Mouse (Mus musculus) kidney, embryonic 14.5 days (tissue): ENCODE data around the gene Cd3eap. TPM values are rescaled to one million over a fixed set of nuclear protein-coding genes. Genes with fewer than 3 reads are reported as not detected.

ENCODE experiments used
- ATAC-seq: fragments of 200-750 bp; cut with Nextera tagmentation; 2 replicates; pipeline ENCODE4 v1.8.0; 2017; ENCODE audit warnings: moderate number of reproducible peaks, mild to moderate bottlenecking, moderate TSS enrichment, moderate library complexity; ENCODE audit not compliant: low FRiP score, low TSS enrichment
- H3K27ac ChIP-seq: fragments of 300-500 bp; sonication (generic); 2 replicates; pipeline ENCODE4 v1.5.1; 2014; ENCODE audit warnings: low read depth, mild to moderate bottlenecking, low read length, moderate library complexity, mixed read lengths
- H3K27me3 ChIP-seq: fragments of 300-500 bp; sonication (generic); 2 replicates; pipeline ENCODE4 v1.6.1; 2014; ENCODE audit warnings: mild to moderate bottlenecking, low read length; ENCODE audit not compliant: control insufficient read depth, insufficient read depth
- H3K36me3 ChIP-seq: fragments of 300-500 bp; sonication (generic); 2 replicates; pipeline ENCODE4 v1.6.1; 2014; ENCODE audit warnings: low read length, mixed read lengths; ENCODE audit not compliant: control insufficient read depth, insufficient read depth
- H3K4me1 ChIP-seq: fragments of 300-500 bp; sonication (generic); 2 replicates; pipeline ENCODE4 v1.6.1; 2014; ENCODE audit warnings: low read length, mixed read lengths; ENCODE audit not compliant: control insufficient read depth, insufficient read depth
- H3K4me2 ChIP-seq: fragments of 300-500 bp; sonication (generic); replicated peaks from 2 replicates; pipeline ENCODE4 v1.6.1; 2014; ENCODE audit warnings: low read depth, mild to moderate bottlenecking, low read length
- H3K4me3 ChIP-seq: fragments of 300-500 bp; sonication (generic); 2 replicates; pipeline ENCODE4 v1.5.1; 2014; ENCODE audit warnings: mild to moderate bottlenecking, low read length
- H3K9ac ChIP-seq: fragments of 300-500 bp; sonication (generic); 2 replicates; pipeline ENCODE4 v1.6.1; 2014; ENCODE audit warnings: low read depth, mild to moderate bottlenecking, low read length, moderate library complexity
- H3K9me3 ChIP-seq: fragments of 300-500 bp; sonication (generic); 2 replicates; pipeline ENCODE4 v1.6.1; 2016; ENCODE audit warnings: low read length; ENCODE audit not compliant: control insufficient read depth
- WGBS: fragments of 180-500 bp; shearing (Covaris S2); extraction: QIAGEN DNeasy Blood & Tissue Kit; methylation state at CpG from one replicate; pipeline ENCODE4 v1.1.7; 2014; 5-methylcytosine and 5-hydroxymethylcytosine counted together
- polyA plus RNA-seq: library from polyadenylated mRNA; unstranded; fragments of >200 nt; fragmentation: Nextera tagmentation; extraction: Ambion mirVana; gene quantifications from 2 replicates; pipeline ENCODE4 v1.2.1, GENCODE M21; 2014

Cd3eap gene
- polyA plus RNA-seq, 1 experiment from 2014 or later, result 26.8 TPM

- Histone ChIP-seq H3K9me3 (no peaks in the 10 kb centered on the region), H3K27me3 (peaks cover 8% of the 10 kb centered on the region), H3K27ac (no peak overlapping the region), H3K36me3 (no peaks in the 10 kb centered on the region), H3K4me2 (peak overlapping the region; percentile 57), H3K4me1 (peaks cover 3% of the 10 kb centered on the region), H3K9ac (peak overlapping the region; percentile 32; the same call in 1 of the 2 replicates), H3K4me3 (peak overlapping the region; percentile 32)
- peak; percentile 78 for ATAC-seq
- WGBS, result 11% methylated on average over 46 of the region's 46 CpGs
These were observed 10.6 kb upstream of the Cd3eap start for GRCm38 (mm10) chr7:19369823-19370425.

- Histone ChIP-seq H3K27me3 (peaks cover 8% of the 10 kb centered on the region), H3K4me1 (peaks cover 3% of the 10 kb centered on the region), H3K36me3 (no peaks in the 10 kb centered on the region), H3K27ac (no peak overlapping the region), H3K9ac (no peak overlapping the region), H3K4me3 (no peak overlapping the region), H3K4me2 (no peak overlapping the region), H3K9me3 (no peaks in the 10 kb centered on the region)
- ATAC-seq, result no peak
- 19% methylated on average over 16 of the region's 16 CpGs for WGBS
These were observed 9.1 kb upstream of the Cd3eap start for GRCm38 (mm10) chr7:19368380-19368779.

GRCm38 (mm10) chr7:19365376-19365775, 6.1 kb upstream of the Cd3eap start:
- Histone ChIP-seq H3K36me3 (no peaks in the 10 kb centered on the region), H3K27me3 (peaks cover 8% of the 10 kb centered on the region), H3K27ac (no peak overlapping the region), H3K4me3 (no peak overlapping the region), H3K4me2 (no peak overlapping the region), H3K9ac (no peak overlapping the region), H3K9me3 (no peaks in the 10 kb centered on the region), H3K4me1 (peaks cover 7% of the 10 kb centered on the region)
- ATAC-seq, result no peak
- 79% methylated on average over 4 of the region's 4 CpGs for WGBS

GRCm38 (mm10) chr7:19363881-19364280, 4.6 kb upstream of the Cd3eap start:
- Histone ChIP-seq H3K9ac (no peak overlapping the region), H3K4me2 (no peak overlapping the region), H3K9me3 (no peaks in the 10 kb centered on the region), H3K27ac (no peak overlapping the region), H3K36me3 (no peaks in the 10 kb centered on the region), H3K4me1 (0 out of 2 replicates have a peak, but pooled peaks cover 4% of the 10 kb centered on the region), H3K27me3 (peaks cover 3% of the 10 kb centered on the region; the same call in 1 of the 2 replicates), H3K4me3 (no peak overlapping the region)
- 4% methylated on average over 18 of the region's 18 CpGs for WGBS
- ATAC-seq, result peak; percentile 10; the same call in 1 of the 2 replicates

- Histone ChIP-seq H3K4me3 (no peak overlapping the region), H3K4me1 (0 out of 2 replicates have a peak, but pooled peaks cover 4% of the 10 kb centered on the region), H3K9ac (no peak overlapping the region), H3K9me3 (no peaks in the 10 kb centered on the region), H3K27ac (no peak overlapping the region), H3K4me2 (no peak overlapping the region), H3K27me3 (no peaks in the 10 kb centered on the region), H3K36me3 (peaks cover 3% of the 10 kb centered on the region; the same call in 1 of the 2 replicates)
- ATAC-seq, result no peak
- WGBS, result 59% methylated on average over 4 of the region's 4 CpGs
These were observed 3.0 kb upstream of the Cd3eap start for GRCm38 (mm10) chr7:19362276-19362675.

- no peak overlapping the region for H3K9ac ChIP-seq
- H3K36me3 ChIP-seq, result peaks cover 7% of the 10 kb centered on the region; the same call in 1 of the 2 replicates
- H3K27me3 ChIP-seq, result no peaks in the 10 kb centered on the region
- H3K27ac ChIP-seq, result no peak overlapping the region
- peak; percentile 0; the same call in 1 of the 2 replicates for ATAC-seq
- H3K4me3 ChIP-seq, result peak overlapping the region; percentile 82
- no peaks in the 10 kb centered on the region for H3K9me3 ChIP-seq
- peak overlapping the region; percentile 98 for H3K4me2 ChIP-seq
- 0 out of 2 replicates have a peak, but pooled peaks cover 4% of the 10 kb centered on the region for H3K4me1 ChIP-seq
- WGBS, result 13% methylated on average over 16 of the region's 16 CpGs
These were observed 2.4 kb upstream of the Cd3eap start for GRCm38 (mm10) chr7:19361720-19362119.

- Histone ChIP-seq H3K4me3 (peak overlapping the region; percentile 82), H3K27me3 (no peaks in the 10 kb centered on the region), H3K4me1 (0 out of 2 replicates have a peak, but pooled peaks cover 4% of the 10 kb centered on the region), H3K36me3 (peaks cover 13% of the 10 kb centered on the region), H3K27ac (no peak overlapping the region), H3K4me2 (peak overlapping the region; percentile 98), H3K9me3 (no peaks in the 10 kb centered on the region), H3K9ac (peak overlapping the region; percentile 69)
- under 1% methylated on average over 27 of the region's 27 CpGs for WGBS
- peak; percentile 71 for ATAC-seq
These were observed 1.7 kb upstream of the Cd3eap start for GRCm38 (mm10) chr7:19360944-19361343.

- H3K4me1 ChIP-seq, result 0 out of 2 replicates have a peak, but pooled peaks cover 4% of the 10 kb centered on the region
- peak overlapping the region; percentile 82 for H3K4me3 ChIP-seq
- peak overlapping the region; percentile 98 for H3K4me2 ChIP-seq
- peaks cover 21% of the 10 kb centered on the region for H3K36me3 ChIP-seq
- no peaks in the 10 kb centered on the region for H3K27me3 ChIP-seq
- no peaks in the 10 kb centered on the region for H3K9me3 ChIP-seq
- H3K27ac ChIP-seq, result peak overlapping the region; percentile 59
- ATAC-seq, result peak; percentile 76
- H3K9ac ChIP-seq, result peak overlapping the region; percentile 69
- under 1% methylated on average over 45 of the region's 45 CpGs for WGBS
These were observed 784 bp upstream of the Cd3eap start for GRCm38 (mm10) chr7:19359892-19360641.

- Histone ChIP-seq H3K4me3 (peak overlapping the region; percentile 82), H3K27me3 (no peaks in the 10 kb centered on the region), H3K4me1 (0 out of 2 replicates have a peak, but pooled peaks cover 4% of the 10 kb centered on the region), H3K4me2 (peak overlapping the region; percentile 98), H3K27ac (no peak overlapping the region), H3K9me3 (no peaks in the 10 kb centered on the region), H3K9ac (peak overlapping the region; percentile 69), H3K36me3 (peaks cover 31% of the 10 kb centered on the region)
- 20% methylated on average over 13 of the region's 13 CpGs for WGBS
- ATAC-seq, result no peak
These were observed 649 bp downstream of the Cd3eap start for GRCm38 (mm10) chr7:19358634-19359033.
